Mouse (Mus musculus) myocyte (in vitro differentiated cells): ENCODE measurements around the gene Tmem252. TPM values are rescaled to one million over a fixed set of nuclear protein-coding genes. Genes with fewer than 3 reads are reported as not detected.

Source experiments
- H3K27me3 ChIP-seq: one replicate; pipeline ENCODE4 v1.6.1; 2011; ENCODE audit not compliant: control insufficient read depth, insufficient read depth, insufficient read length
- H3K36me3 ChIP-seq: one replicate; pipeline ENCODE4 v1.6.1; 2011; ENCODE audit not compliant: control insufficient read depth, insufficient read depth
- H3K4me2 ChIP-seq: one replicate; pipeline ENCODE4 v1.6.1; 2011; ENCODE audit warnings: low read depth, control low read depth
- H3K4me3 ChIP-seq: one replicate; pipeline ENCODE4 v1.5.1; 2011; ENCODE audit warnings: mild to moderate bottlenecking, control low read depth, moderate library complexity
- H3K79me2 ChIP-seq: one replicate; pipeline ENCODE4 v1.6.1; 2011; ENCODE audit not compliant: control insufficient read depth, insufficient read depth
- H3ac ChIP-seq: one replicate; pipeline ENCODE4 v1.6.1; 2011; ENCODE audit not compliant: control insufficient read depth, insufficient read length
- CEBPB ChIP-seq: IDR thresholded peaks from 2 replicates; pipeline ENCODE4 v1.6.1; 2011; ENCODE audit warnings: mild to moderate bottlenecking, moderate library complexity; ENCODE audit not compliant: poor library complexity, insufficient read depth, severe bottlenecking
- E2F4 ChIP-seq: IDR thresholded peaks from one replicate; pipeline ENCODE4 v1.6.1; 2011; ENCODE audit warnings: mild to moderate bottlenecking, control low read depth, moderate library complexity; ENCODE audit not compliant: insufficient read depth
- MAX ChIP-seq: IDR thresholded peaks from one replicate; pipeline ENCODE4 v1.6.1; 2011; ENCODE audit warnings: low read depth, mild to moderate bottlenecking, control low read depth
- MYOD1 ChIP-seq, 3 experiments: IDR thresholded peaks; one replicate each; pipeline ENCODE4 v1.6.1; 2011; ENCODE audit warnings: control low read depth in 2 of 3, low read depth in 2 of 3, mild to moderate bottlenecking in 2 of 3, moderate library complexity in 1 of 3; ENCODE audit not compliant: insufficient read length in 2 of 3, control insufficient read depth in 1 of 3
- MYOG ChIP-seq, 3 experiments: IDR thresholded peaks; one replicate each; pipeline ENCODE4 v1.6.1; 2011; ENCODE audit warnings: control low read depth in 2 of 3, low read depth in 2 of 3, mild to moderate bottlenecking in 2 of 3; ENCODE audit not compliant: insufficient read length in 2 of 3, control insufficient read depth in 1 of 3, insufficient read depth in 1 of 3
- POLR2A ChIP-seq: IDR thresholded peaks from one replicate; pipeline ENCODE4 v1.6.1; 2011; ENCODE audit warnings: low read depth, mild to moderate bottlenecking, control low read depth, moderate library complexity; ENCODE audit not compliant: insufficient read length
- POLR2AphosphoS2 ChIP-seq: IDR thresholded peaks from one replicate; pipeline ENCODE4 v1.6.1; 2011; ENCODE audit warnings: low read depth, control low read depth; ENCODE audit not compliant: insufficient read length
- REST ChIP-seq: IDR thresholded peaks from one replicate; pipeline ENCODE4 v1.6.1; 2011; ENCODE audit warnings: mild to moderate bottlenecking, control low read depth, moderate library complexity; ENCODE audit not compliant: insufficient read depth, insufficient read length
- SRF ChIP-seq: IDR thresholded peaks from one replicate; pipeline ENCODE4 v1.6.1; 2011; ENCODE audit warnings: low read depth; ENCODE audit not compliant: control insufficient read depth, insufficient read length
- TCF12 ChIP-seq: IDR thresholded peaks from one replicate; pipeline ENCODE4 v1.6.1; 2011; ENCODE audit warnings: mild to moderate bottlenecking, control low read depth; ENCODE audit not compliant: poor library complexity, insufficient read depth, severe bottlenecking
- TCF3 ChIP-seq: IDR thresholded peaks from one replicate; pipeline ENCODE4 v1.6.1; 2011; ENCODE audit warnings: low read depth, control low read depth; ENCODE audit not compliant: insufficient read length
- USF1 ChIP-seq: IDR thresholded peaks from one replicate; pipeline ENCODE4 v1.6.1; 2011; ENCODE audit warnings: low read depth, mild to moderate bottlenecking, control low read depth, moderate library complexity
- polyA plus RNA-seq: library from polyadenylated mRNA; unstranded; fragments of >200 nt; fragmentation: generic; extraction: Trizol; gene quantifications from one replicate; pipeline ENCODE4 v1.2.1, GENCODE M21; 2012; ENCODE audit warnings: missing spikeins

The Tmem252 gene
- polyA plus RNA-seq, 1 experiment, result 2.7 TPM

GRCm38 (mm10) chr19:24640982-24641381 is 32.8 kb upstream of the Tmem252 start:
- no peaks in the 10 kb centered on the region for H3K27me3 ChIP-seq
- no peaks in the 10 kb centered on the region for H3K79me2 ChIP-seq
- H3K4me3 ChIP-seq, result no peak overlapping the region
- H3K36me3 ChIP-seq, result no peaks in the 10 kb centered on the region
- H3ac ChIP-seq, result no peak overlapping the region
- H3K4me2 ChIP-seq, result no peak overlapping the region
- TF ChIP-seq MYOG (IDR thresholded peaks at IDR 0.05; ENCODE audit: control insufficient read depth in 1 of 3, insufficient read depth in 1 of 3, insufficient read length in 2 of 3, low read depth in 2 of 3) (peak in 2 of 3 experiments; percentile 85 to 93), TCF12 (peak; percentile 84), REST (no peak), MYOD1 (IDR thresholded peaks at IDR 0.05; ENCODE audit: control insufficient read depth in 1 of 3, insufficient read length in 2 of 3, low read depth in 2 of 3) (peak; percentile 75 to 86 (median 81)), E2F4 (no peak), MAX (no peak), POLR2AphosphoS2 (no peak), POLR2A (no peak), USF1 (peak; percentile 47), SRF (no peak), TCF3 (peak; percentile 0), CEBPB (no peak)

GRCm38 (mm10) chr19:24644971-24645370 is 28.8 kb upstream of the Tmem252 start:
- TF ChIP-seq REST, result no peak
- no peak for TF ChIP-seq MYOD1 (IDR thresholded peaks at IDR 0.05; ENCODE audit: control insufficient read depth in 1 of 3, insufficient read length in 2 of 3, low read depth in 2 of 3)
- no peak for TF ChIP-seq TCF3
- TF ChIP-seq SRF, result no peak
- no peak for TF ChIP-seq POLR2AphosphoS2
- no peak for TF ChIP-seq E2F4
- no peak for TF ChIP-seq MAX
- TF ChIP-seq POLR2A, result no peak
- TF ChIP-seq USF1, result no peak
- TF ChIP-seq CEBPB, result no peak
- TF ChIP-seq MYOG (IDR thresholded peaks at IDR 0.05; ENCODE audit: control insufficient read depth in 1 of 3, insufficient read depth in 1 of 3, insufficient read length in 2 of 3, low read depth in 2 of 3), result no peak
- Histone ChIP-seq H3ac (no peak overlapping the region), H3K4me3 (no peak overlapping the region), H3K79me2 (no peaks in the 10 kb centered on the region), H3K27me3 (no peaks in the 10 kb centered on the region), H3K4me2 (no peak overlapping the region), H3K36me3 (no peaks in the 10 kb centered on the region)

GRCm38 (mm10) chr19:24646162-24646829 is 27.5 kb upstream of the Tmem252 start:
- TF ChIP-seq REST (no peak), MAX (no peak), POLR2AphosphoS2 (no peak), MYOG (IDR thresholded peaks at IDR 0.05; ENCODE audit: control insufficient read depth in 1 of 3, insufficient read depth in 1 of 3, insufficient read length in 2 of 3, low read depth in 2 of 3) (no peak), MYOD1 (IDR thresholded peaks at IDR 0.05; ENCODE audit: control insufficient read depth in 1 of 3, insufficient read length in 2 of 3, low read depth in 2 of 3) (no peak), POLR2A (no peak), CEBPB (no peak), USF1 (no peak), TCF12 (no peak)
- Histone ChIP-seq H3K36me3 (no peaks in the 10 kb centered on the region), H3ac (no peak overlapping the region), H3K4me2 (no peak overlapping the region), H3K4me3 (no peak overlapping the region), H3K79me2 (no peaks in the 10 kb centered on the region), H3K27me3 (no peaks in the 10 kb centered on the region)

DNA sequence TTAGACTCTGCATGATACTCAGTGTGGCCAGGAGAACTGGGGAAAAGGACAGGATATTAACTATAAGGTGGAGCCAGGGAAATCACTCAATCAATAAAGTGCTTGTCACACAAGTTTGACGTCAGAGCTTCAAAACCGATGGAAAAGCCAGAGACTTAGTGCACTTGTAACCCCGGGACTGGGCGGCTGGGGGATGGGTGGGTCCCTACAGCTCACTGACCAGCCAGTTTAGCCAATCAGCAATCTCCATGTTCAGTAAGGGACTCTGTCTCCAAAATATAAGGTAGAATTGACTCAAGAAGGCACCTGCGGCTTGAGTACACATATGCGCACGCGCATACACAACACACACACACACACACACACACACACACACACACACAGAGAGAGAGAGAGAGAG is 25.8 kb upstream of the Tmem252 start:
- Histone ChIP-seq H3K4me3 (no peak overlapping the region), H3K36me3 (no peaks in the 10 kb centered on the region), H3K4me2 (no peak overlapping the region), H3ac (no peak overlapping the region), H3K27me3 (no peaks in the 10 kb centered on the region), H3K79me2 (no peaks in the 10 kb centered on the region)
- TF ChIP-seq TCF12 (no peak), SRF (no peak), TCF3 (no peak), USF1 (no peak), MYOD1 (IDR thresholded peaks at IDR 0.05; ENCODE audit: control insufficient read depth in 1 of 3, insufficient read length in 2 of 3, low read depth in 2 of 3) (no peak), REST (no peak), POLR2A (no peak), MYOG (IDR thresholded peaks at IDR 0.05; ENCODE audit: control insufficient read depth in 1 of 3, insufficient read depth in 1 of 3, insufficient read length in 2 of 3, low read depth in 2 of 3) (no peak), E2F4 (no peak), POLR2AphosphoS2 (no peak)
